Mouse (Mus musculus) CH12.LX (cell line): ENCODE results near the gene Gm49403.

Experiments
- E2F4 ChIP-seq: IDR thresholded peaks from 2 replicates; pipeline ENCODE4 v1.6.1; 2011; ENCODE audit warnings: low read depth, low read length, improper control_type of control experiment; ENCODE audit not compliant: insufficient replicate concordance
- EP300 ChIP-seq: IDR thresholded peaks from 2 replicates; pipeline ENCODE4 v1.6.1; 2011; ENCODE audit warnings: low read length, improper control_type of control experiment
- JUND ChIP-seq: conservative IDR thresholded peaks from 2 replicates; pipeline ENCODE4 v1.6.1; 2011; ENCODE audit warnings: low read depth, low read length, improper control_type of control experiment
- MAX ChIP-seq: IDR thresholded peaks from 2 replicates; pipeline ENCODE4 v1.6.1; 2011; ENCODE audit warnings: low read length, improper control_type of control experiment
- POLR2A ChIP-seq: IDR thresholded peaks from 2 replicates; pipeline ENCODE4 v1.6.1; 2011; ENCODE audit warnings: low read depth, mild to moderate bottlenecking, improper control_type of control experiment, low read length
- ZMIZ1 ChIP-seq: IDR thresholded peaks from 2 replicates; pipeline ENCODE4 v1.6.1; 2012; ENCODE audit warnings: low read depth, mild to moderate bottlenecking, inconsistent platforms, low read length, improper control_type of control experiment
- ZNF384 ChIP-seq: IDR thresholded peaks from 2 replicates; pipeline ENCODE4 v1.6.1; 2012; ENCODE audit warnings: low read depth, low read length, improper control_type of control experiment, inconsistent platforms

- peak; percentile 17; the same call in 1 of the 2 replicates for TF ChIP-seq MAX
- peak; percentile 57; the same call in 1 of the 2 replicates for TF ChIP-seq ZMIZ1
- TF ChIP-seq E2F4, result no peak
- no peak for TF ChIP-seq ZNF384
- TF ChIP-seq POLR2A, result peak; percentile 62; the same call in 1 of the 2 replicates
- no peak for TF ChIP-seq JUND
- TF ChIP-seq EP300, result no peak
Observed at GRCm38 (mm10) chr19:8929224-8930088, 45.7 kb downstream of the Gm49403 start, which contains the start of the genes Rom1 and Eml3.
